Mouse (Mus musculus): ENCODE measurements around the gene Tln1. TPM values are rescaled to one million over a fixed set of nuclear protein-coding genes. Genes with fewer than 3 reads are reported as not detected.

The Tln1 gene
- polyA plus RNA-seq, 1 experiment from 2014 or later = 84.9 TPM

DNA sequence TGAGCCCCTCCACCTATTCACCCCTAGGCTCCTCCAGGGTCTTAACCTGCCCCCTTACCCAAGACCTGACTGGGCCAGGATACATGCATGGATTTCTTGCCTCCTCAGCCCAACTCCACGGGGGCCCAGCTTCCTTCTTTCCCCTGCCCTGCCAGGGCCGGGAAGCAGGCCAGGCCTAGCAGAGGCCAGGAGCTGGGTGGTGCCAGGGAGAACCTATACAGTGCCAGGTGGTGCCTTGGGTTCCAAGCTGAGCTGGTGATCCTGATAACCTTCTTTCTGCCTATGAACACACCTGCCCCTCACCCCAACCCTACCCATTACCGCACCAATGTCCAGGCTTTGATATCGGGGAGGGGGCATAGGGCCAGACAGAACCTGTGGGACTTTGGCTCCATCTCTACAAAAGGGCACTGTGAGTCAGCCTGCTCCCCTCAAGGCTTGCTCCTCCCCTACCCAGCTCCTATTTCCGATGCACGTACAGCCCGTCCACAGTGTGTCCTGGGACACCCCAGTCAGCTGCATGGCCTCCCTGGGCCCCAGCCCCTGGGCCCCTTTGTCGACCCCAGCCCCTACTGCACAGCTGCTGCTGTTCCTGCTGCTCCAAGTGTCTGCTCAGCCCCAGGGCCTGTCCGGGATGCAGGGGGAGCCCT, 55.8 kb downstream of the Tln1 start, which contains the start of gene Car9:
Car9 (plus strand) TSS at position 431 of the 650 bp plus-strand sequence.
- no peak within 1 kb of the TSS for H3K27ac ChIP-seq (ENCODE audit: low read length)
- H3K4me1 ChIP-seq (replicated peaks; ENCODE audit: control insufficient read depth, insufficient read depth, low read length) = peaks cover 10% of the 10 kb centered on the region
- WGBS = 47% methylated on average over 9 of the region's 9 CpGs
- peak within 1 kb of the TSS; percentile 85 for H3K4me2 ChIP-seq (ENCODE audit: low read depth, low read length)
- no peaks in the 10 kb centered on the region for H3K36me3 ChIP-seq (ENCODE audit: control insufficient read depth, insufficient read depth, low read length)
- no peak for ATAC-seq (ENCODE audit: low read depth)
- peak within 1 kb of the TSS; percentile 56 for H3K4me3 ChIP-seq (ENCODE audit: low read length)
- peak within 1 kb of the TSS; percentile 73 for H3K9ac ChIP-seq (ENCODE audit: low read length)
- no peaks in the 10 kb centered on the region for H3K27me3 ChIP-seq (ENCODE audit: control insufficient read depth, insufficient read depth, low read depth, low read length)
- H3K9me3 ChIP-seq (ENCODE audit: control insufficient read depth, low read length) = no peaks in the 10 kb centered on the region

DNA sequence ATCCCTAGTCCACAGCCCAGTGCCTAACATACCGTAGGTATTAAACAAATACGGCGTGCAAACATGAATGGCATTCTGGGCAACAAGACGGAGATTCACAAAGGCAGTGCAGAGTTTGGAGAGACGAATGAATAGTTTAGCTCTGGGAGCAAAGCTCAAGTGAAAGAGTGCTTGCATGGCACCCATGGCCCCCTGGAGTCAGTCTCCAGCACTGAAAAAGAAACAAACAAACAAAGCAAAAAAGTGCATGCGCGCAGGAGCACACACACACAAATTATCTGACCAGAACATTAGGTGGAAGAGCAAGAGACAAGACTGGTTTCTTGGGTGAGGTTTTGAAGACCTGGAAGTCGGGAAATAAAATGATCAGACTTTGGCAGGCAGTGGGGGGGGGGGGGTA, 56.4 kb downstream of the Tln1 start:
- H3K9ac ChIP-seq (ENCODE audit: low read length) = no peak overlapping the region
- H3K4me2 ChIP-seq (ENCODE audit: low read depth, low read length) = no peak overlapping the region
- no peaks in the 10 kb centered on the region for H3K9me3 ChIP-seq (ENCODE audit: control insufficient read depth, low read length)
- no peak overlapping the region for H3K4me3 ChIP-seq (ENCODE audit: low read length)
- ATAC-seq (ENCODE audit: low read depth) = no peak
- H3K4me1 ChIP-seq (replicated peaks; ENCODE audit: control insufficient read depth, insufficient read depth, low read length) = peaks cover 13% of the 10 kb centered on the region
- no peak overlapping the region for H3K27ac ChIP-seq (ENCODE audit: low read length)
- WGBS = 64% methylated on average over 8 of the region's 8 CpGs
- H3K27me3 ChIP-seq (ENCODE audit: control insufficient read depth, insufficient read depth, low read depth, low read length) = no peaks in the 10 kb centered on the region
- H3K36me3 ChIP-seq (ENCODE audit: control insufficient read depth, insufficient read depth, low read length) = no peaks in the 10 kb centered on the region

DNA sequence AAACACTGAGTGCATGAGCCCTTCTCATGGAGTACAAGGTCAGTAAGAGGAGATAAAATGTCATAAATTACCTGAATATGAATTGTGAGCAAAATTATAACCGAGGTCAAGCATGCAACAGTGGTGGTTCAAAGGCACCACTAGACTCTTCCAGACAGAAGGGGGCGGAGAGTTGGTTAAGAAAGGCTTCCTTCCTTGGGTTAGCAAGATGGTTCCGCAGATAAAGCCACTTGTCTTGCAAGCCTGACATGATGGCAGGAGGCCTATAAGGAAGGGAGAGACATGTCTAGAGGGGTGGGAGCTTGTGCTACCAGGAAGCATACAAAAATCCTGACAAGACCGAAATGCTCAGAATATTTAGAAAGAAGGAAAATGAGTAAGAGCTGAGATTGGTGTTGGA, 58.2 kb downstream of the Tln1 start:
- Histone ChIP-seq H3K9ac (ENCODE audit: low read length) (no peak overlapping the region), H3K27me3 (ENCODE audit: control insufficient read depth, insufficient read depth, low read depth, low read length) (no peaks in the 10 kb centered on the region), H3K4me3 (ENCODE audit: low read length) (no peak overlapping the region), H3K4me2 (ENCODE audit: low read depth, low read length) (no peak overlapping the region), H3K4me1 (replicated peaks; ENCODE audit: control insufficient read depth, insufficient read depth, low read length) (peaks cover 17% of the 10 kb centered on the region), H3K27ac (ENCODE audit: low read length) (no peak overlapping the region), H3K36me3 (ENCODE audit: control insufficient read depth, insufficient read depth, low read length) (no peaks in the 10 kb centered on the region), H3K9me3 (ENCODE audit: control insufficient read depth, low read length) (no peaks in the 10 kb centered on the region)
- no peak for ATAC-seq (ENCODE audit: low read depth)
- 70% methylated on average over 4 of the region's 4 CpGs for WGBS

DNA sequence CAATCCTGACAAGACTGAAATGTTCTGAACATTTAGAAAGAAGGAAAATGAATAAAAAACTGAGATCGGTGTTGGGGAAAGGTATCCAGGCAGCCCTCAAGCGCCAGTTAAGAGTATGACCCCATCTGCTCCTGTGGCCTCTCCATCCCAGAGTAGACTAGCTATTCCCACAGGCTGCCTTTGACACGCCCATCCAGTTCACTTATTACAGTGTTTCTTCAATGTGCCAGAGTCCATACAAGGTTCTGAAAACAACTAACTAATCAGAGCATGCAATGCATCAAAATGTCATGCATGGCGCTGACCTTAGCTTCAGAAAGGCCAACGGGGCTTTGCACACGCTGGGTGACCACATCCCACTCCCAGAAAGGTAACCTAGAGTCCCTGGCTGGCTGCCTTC, 59.0 kb downstream of the Tln1 start:
- no peaks in the 10 kb centered on the region for H3K36me3 ChIP-seq (ENCODE audit: control insufficient read depth, insufficient read depth, low read length)
- ATAC-seq (ENCODE audit: low read depth) = no peak
- H3K4me2 ChIP-seq (ENCODE audit: low read depth, low read length) = no peak overlapping the region
- no peaks in the 10 kb centered on the region for H3K27me3 ChIP-seq (ENCODE audit: control insufficient read depth, insufficient read depth, low read depth, low read length)
- H3K4me1 ChIP-seq (replicated peaks; ENCODE audit: control insufficient read depth, insufficient read depth, low read length) = peaks cover 19% of the 10 kb centered on the region
- H3K4me3 ChIP-seq (ENCODE audit: low read length) = no peak overlapping the region
- no peaks in the 10 kb centered on the region for H3K9me3 ChIP-seq (ENCODE audit: control insufficient read depth, low read length)
- WGBS = 76% methylated on average over 6 of the region's 6 CpGs
- no peak overlapping the region for H3K9ac ChIP-seq (ENCODE audit: low read length)
- no peak overlapping the region for H3K27ac ChIP-seq (ENCODE audit: low read length)

DNA sequence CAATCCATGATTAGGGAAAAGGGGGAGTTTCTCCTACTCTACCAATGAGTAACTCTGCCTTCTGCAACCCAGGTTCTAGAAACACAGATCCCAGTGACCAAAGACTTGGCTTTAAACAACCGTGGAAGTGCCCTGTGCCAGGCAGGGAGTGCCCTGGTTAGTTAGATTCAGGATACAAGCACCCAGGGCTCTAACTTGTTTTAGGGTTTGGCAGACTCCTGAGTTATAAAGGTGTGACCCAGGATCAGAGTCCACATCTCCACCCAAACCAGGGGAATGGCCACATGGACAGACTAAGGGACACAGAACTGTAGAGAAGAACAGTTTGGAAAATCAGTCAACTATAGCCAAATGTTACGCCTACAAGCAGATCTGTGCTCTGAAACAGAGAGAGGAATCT, 59.5 kb downstream of the Tln1 start:
- H3K4me1 ChIP-seq (replicated peaks; ENCODE audit: control insufficient read depth, insufficient read depth, low read length) = peaks cover 21% of the 10 kb centered on the region
- H3K36me3 ChIP-seq (ENCODE audit: control insufficient read depth, insufficient read depth, low read length) = no peaks in the 10 kb centered on the region
- H3K27me3 ChIP-seq (ENCODE audit: control insufficient read depth, insufficient read depth, low read depth, low read length) = no peaks in the 10 kb centered on the region
- H3K4me2 ChIP-seq (ENCODE audit: low read depth, low read length) = no peak overlapping the region
- H3K9ac ChIP-seq (ENCODE audit: low read length) = no peak overlapping the region
- no peaks in the 10 kb centered on the region for H3K9me3 ChIP-seq (ENCODE audit: control insufficient read depth, low read length)
- 72% methylated on average over 2 of the region's 2 CpGs for WGBS
- H3K27ac ChIP-seq (ENCODE audit: low read length) = no peak overlapping the region
- H3K4me3 ChIP-seq (ENCODE audit: low read length) = no peak overlapping the region
- no peak for ATAC-seq (ENCODE audit: low read depth)

DNA sequence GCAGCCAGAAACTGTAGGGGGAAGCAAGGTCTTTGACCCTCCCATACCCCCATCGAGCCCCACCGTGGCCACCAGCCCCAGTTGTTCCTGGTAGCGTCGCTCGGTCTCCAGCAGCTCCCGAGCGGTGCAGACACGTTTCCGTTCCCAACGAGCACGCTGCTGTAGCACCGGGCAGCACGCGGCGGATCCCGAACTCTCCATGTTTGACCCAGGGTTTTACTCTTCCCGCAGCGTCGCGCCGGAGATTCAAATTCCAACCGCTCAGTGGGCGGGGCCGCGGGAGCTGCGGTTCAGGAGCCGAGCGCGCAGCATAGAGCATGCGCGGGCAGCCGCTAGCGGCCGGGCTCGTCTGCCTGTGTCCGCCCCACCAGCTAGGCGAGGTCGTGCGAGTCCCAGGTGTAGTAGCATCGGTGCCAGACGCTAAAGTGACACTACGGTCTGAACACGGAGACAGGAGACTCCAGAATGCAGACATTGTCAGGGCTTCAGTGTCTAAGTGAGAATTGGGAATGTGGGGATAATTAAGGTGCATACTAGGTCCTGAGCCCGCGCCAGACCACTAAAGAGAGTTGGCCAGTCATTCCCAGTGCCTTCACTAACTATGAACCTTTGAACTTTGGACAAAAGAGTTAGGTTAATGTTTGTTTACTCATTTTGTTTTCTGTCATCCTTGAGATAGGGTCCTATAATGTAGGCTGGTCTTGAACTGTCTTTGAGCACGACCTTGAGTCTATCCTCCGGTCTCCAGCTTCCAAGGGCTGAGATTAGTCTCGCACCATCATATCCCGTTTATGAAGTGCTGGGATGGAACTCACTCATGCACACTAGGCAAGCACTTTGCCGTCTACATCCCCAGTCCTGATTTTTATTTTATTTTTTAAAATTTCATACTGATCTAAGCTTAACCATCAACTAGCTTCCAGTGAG, 62.8 kb downstream of the Tln1 start, which contains the start of gene Arhgef39:
Arhgef39 (minus strand) TSS at position 289 of the 927 bp plus-strand sequence.
- H3K27me3 ChIP-seq (ENCODE audit: control insufficient read depth, insufficient read depth, low read depth, low read length) = no peaks in the 10 kb centered on the region
- H3K4me2 ChIP-seq (ENCODE audit: low read depth, low read length) = peak within 1 kb of the TSS; percentile 80
- WGBS = 6% methylated on average over 50 of the region's 50 CpGs
- 0 out of 2 replicates have a peak, but pooled peaks cover 6% of the 10 kb centered on the region for H3K36me3 ChIP-seq (ENCODE audit: control insufficient read depth, insufficient read depth, low read length)
- H3K9me3 ChIP-seq (ENCODE audit: control insufficient read depth, low read length) = no peaks in the 10 kb centered on the region
- H3K4me3 ChIP-seq (ENCODE audit: low read length) = peak within 1 kb of the TSS; percentile 68
- peaks cover 23% of the 10 kb centered on the region for H3K4me1 ChIP-seq (replicated peaks; ENCODE audit: control insufficient read depth, insufficient read depth, low read length)
- ATAC-seq (ENCODE audit: low read depth) = peak; percentile 91
- H3K9ac ChIP-seq (ENCODE audit: low read length) = peak within 1 kb of the TSS; percentile 79
- peak within 1 kb of the TSS; percentile 42 for H3K27ac ChIP-seq (ENCODE audit: low read length)

DNA sequence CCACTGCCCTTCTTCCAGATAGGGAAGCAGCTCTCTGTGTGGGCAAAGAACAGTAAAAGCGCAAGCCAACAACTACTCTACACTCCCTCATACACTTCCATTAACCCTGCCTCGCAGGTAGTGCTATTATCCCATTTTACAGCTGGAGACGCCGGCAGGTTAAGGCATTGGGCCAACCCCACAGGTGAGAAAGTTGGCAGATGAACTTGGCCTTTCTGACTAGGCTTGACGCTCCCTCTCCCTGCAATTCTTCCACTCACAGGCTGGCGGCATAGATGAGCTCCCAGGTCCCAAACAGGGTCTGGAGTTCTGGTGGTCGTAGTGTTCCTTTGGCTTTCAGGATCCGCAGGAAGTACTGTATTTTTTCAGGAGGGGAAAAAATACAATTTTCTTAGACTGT, 63.5 kb downstream of the Tln1 start:
- ATAC-seq (ENCODE audit: low read depth) = peak; percentile 67

DNA sequence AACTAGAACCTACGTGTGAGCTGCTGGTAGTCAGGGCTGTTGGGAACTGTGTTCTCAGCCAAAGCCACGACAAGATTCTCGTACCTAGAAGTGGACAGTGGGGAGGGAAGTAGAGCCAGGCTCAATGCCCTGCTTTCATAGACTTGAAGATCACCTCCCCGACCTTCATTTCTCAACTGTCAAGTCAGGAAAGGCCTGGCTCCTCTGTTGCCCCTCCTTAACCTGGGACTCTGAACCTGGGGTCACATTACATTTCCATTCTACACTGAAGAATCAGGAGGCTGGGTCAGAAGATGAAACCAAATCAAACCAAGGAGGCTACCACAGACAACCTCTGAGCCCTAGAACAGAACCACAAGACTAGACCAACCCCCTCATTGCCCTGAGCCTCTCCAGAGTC, 64.5 kb downstream of the Tln1 start:
- Histone ChIP-seq H3K9ac (ENCODE audit: low read length) (peak overlapping the region; percentile 79), H3K4me1 (replicated peaks; ENCODE audit: control insufficient read depth, insufficient read depth, low read length) (peaks cover 28% of the 10 kb centered on the region), H3K27ac (ENCODE audit: low read length) (no peak overlapping the region), H3K27me3 (ENCODE audit: control insufficient read depth, insufficient read depth, low read depth, low read length) (no peaks in the 10 kb centered on the region), H3K9me3 (ENCODE audit: control insufficient read depth, low read length) (no peaks in the 10 kb centered on the region), H3K4me2 (ENCODE audit: low read depth, low read length) (peak overlapping the region; percentile 80), H3K4me3 (ENCODE audit: low read length) (peak overlapping the region; percentile 68), H3K36me3 (ENCODE audit: control insufficient read depth, insufficient read depth, low read length) (0 out of 2 replicates have a peak, but pooled peaks cover 6% of the 10 kb centered on the region)
- ATAC-seq (ENCODE audit: low read depth) = no peak
- WGBS = 54% methylated on average over 4 of the region's 4 CpGs

More for the DNA sequence above, 63.5 kb downstream of the Tln1 start:
- 0 out of 2 replicates have a peak, but pooled peaks cover 6% of the 10 kb centered on the region for H3K36me3 ChIP-seq (ENCODE audit: control insufficient read depth, insufficient read depth, low read length)
- peak overlapping the region; percentile 68 for H3K4me3 ChIP-seq (ENCODE audit: low read length)
- no peaks in the 10 kb centered on the region for H3K9me3 ChIP-seq (ENCODE audit: control insufficient read depth, low read length)
- H3K4me1 ChIP-seq (replicated peaks; ENCODE audit: control insufficient read depth, insufficient read depth, low read length) = peaks cover 28% of the 10 kb centered on the region
- peak overlapping the region; percentile 79 for H3K9ac ChIP-seq (ENCODE audit: low read length)
- peak overlapping the region; percentile 42 for H3K27ac ChIP-seq (ENCODE audit: low read length)
- peak overlapping the region; percentile 80 for H3K4me2 ChIP-seq (ENCODE audit: low read depth, low read length)
- H3K27me3 ChIP-seq (ENCODE audit: control insufficient read depth, insufficient read depth, low read depth, low read length) = no peaks in the 10 kb centered on the region
- 12% methylated on average over 8 of the region's 8 CpGs for WGBS

DNA sequence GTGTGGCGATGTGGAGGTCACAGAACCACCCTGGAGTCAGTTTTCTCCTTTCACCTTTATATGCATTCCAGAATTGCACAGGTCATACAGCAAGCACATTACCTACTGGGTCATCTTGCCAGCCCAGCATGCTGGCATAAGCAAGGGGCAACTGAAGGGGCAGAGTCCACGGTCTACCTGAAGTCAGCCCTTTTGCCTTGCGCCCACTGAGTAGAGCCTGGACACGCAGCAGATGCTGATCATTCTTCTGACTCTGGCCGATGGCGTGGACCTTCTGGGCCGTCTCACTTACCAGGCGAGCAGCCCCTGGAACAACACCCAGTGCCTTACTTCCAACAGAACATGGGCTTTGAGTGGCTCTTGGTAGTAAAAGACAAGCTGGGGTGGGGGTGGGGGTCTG, 65.1 kb downstream of the Tln1 start:
- no peaks in the 10 kb centered on the region for H3K9me3 ChIP-seq (ENCODE audit: control insufficient read depth, low read length)
- no peaks in the 10 kb centered on the region for H3K27me3 ChIP-seq (ENCODE audit: control insufficient read depth, insufficient read depth, low read depth, low read length)
- H3K4me2 ChIP-seq (ENCODE audit: low read depth, low read length) = no peak overlapping the region
- H3K9ac ChIP-seq (ENCODE audit: low read length) = peak overlapping the region; percentile 12; the same call in 1 of the 2 replicates
- H3K36me3 ChIP-seq (ENCODE audit: control insufficient read depth, insufficient read depth, low read length) = 0 out of 2 replicates have a peak, but pooled peaks cover 6% of the 10 kb centered on the region
- H3K27ac ChIP-seq (ENCODE audit: low read length) = no peak overlapping the region
- H3K4me1 ChIP-seq (replicated peaks; ENCODE audit: control insufficient read depth, insufficient read depth, low read length) = peaks cover 28% of the 10 kb centered on the region
- 88% methylated on average over 8 of the region's 8 CpGs for WGBS
- H3K4me3 ChIP-seq (ENCODE audit: low read length) = no peak overlapping the region
- ATAC-seq (ENCODE audit: low read depth) = no peak

Measured in lung, embryonic 16.5 days (tissue).